Mouse (Mus musculus) heart, postnatal 36 days (tissue): ENCODE data around the gene Dnaja3. TPM values are rescaled to one million over a fixed set of nuclear protein-coding genes. Genes with fewer than 3 reads are reported as not detected.
A peak's percentile ranks its signal among the peaks of the same experiment; 100 is the strongest.

ENCODE experiments used
- DNase-seq, 2 experiments: peaks; one replicate each; pipeline ENCODE4 v3.0.0; 2021 to 2022
- intact Hi-C: fragments of 180-260 bp; cut with DNase I; formaldehyde crosslinking; loops from one replicate; pipeline ENCODE4 v1.15.1; 2025
- total RNA-seq, 2 experiments: library from RNA; stranded (reverse); gene quantifications; 2 replicates each; pipeline ENCODE4 v1.2.3; 2021

Gene Dnaja3
- total RNA-seq, 2 experiments from 2014 or later = 143 to 164 TPM

GRCm38 (mm10) chr16:4702646-4703045, 62.9 kb downstream of the Dnaja3 start:
- no peak for DNase-seq
- intact Hi-C loops = no loop called here

- intact Hi-C loops = loop anchor here (5.0 kb wide), 1 partner anchor 162 kb away; no protein-coding TSS in a partner anchor
- no peak for DNase-seq
Measured at GRCm38 (mm10) chr16:4705541-4705940, 65.8 kb downstream of the Dnaja3 start.

- DNase-seq = no peak
Measured at GRCm38 (mm10) chr16:4711173-4711572, 71.4 kb downstream of the Dnaja3 start.

GRCm38 (mm10) chr16:4713861-4714710, 74.3 kb downstream of the Dnaja3 start:
- peak in 1 of 2 experiments; percentile 45 for DNase-seq
- intact Hi-C loops = loop anchor here (5.0 kb wide), 1 partner anchor 73 kb away; no protein-coding TSS in a partner anchor

More at GRCm38 (mm10) chr16:4711173-4711572, 71.4 kb downstream of the Dnaja3 start:
- intact Hi-C loops = loop anchor here (5.0 kb wide), 1 partner anchor 76 kb away; no protein-coding TSS in a partner anchor

- DNase-seq = no peak
- intact Hi-C loops = no loop called here
Measured at GRCm38 (mm10) chr16:4717866-4718265, 78.1 kb downstream of the Dnaja3 start.

GRCm38 (mm10) chr16:4718753-4719518, 79.1 kb downstream of the Dnaja3 start, which contains the start of gene Nmral1:
Gene Nmral1, minus strand, starts transcription at chr16:4719356.
- intact Hi-C loops = no loop called here
- peak; percentile 61 to 78 for DNase-seq

GRCm38 (mm10) chr16:4722128-4722914, 82.5 kb downstream of the Dnaja3 start:
- DNase-seq = no peak
- intact Hi-C loops = no loop called here

GRCm38 (mm10) chr16:4722915-4723209, 83.1 kb downstream of the Dnaja3 start:
- no peak for DNase-seq
- intact Hi-C loops = no loop called here

GRCm38 (mm10) chr16:4725266-4725665, 85.5 kb downstream of the Dnaja3 start:
- DNase-seq = no peak
- intact Hi-C loops = no loop called here

- intact Hi-C loops = no loop called here
- DNase-seq = peak; percentile 97 to 98
Measured at GRCm38 (mm10) chr16:4725780-4726527, 86.2 kb downstream of the Dnaja3 start, which contains the start of gene Hmox2. Gene Hmox2, plus strand, starts transcription at chr16:4726361.

- no peak for DNase-seq
- intact Hi-C loops = no loop called here
Measured at GRCm38 (mm10) chr16:4726528-4727128, 86.8 kb downstream of the Dnaja3 start.

GRCm38 (mm10) chr16:4727526-4727925, 87.7 kb downstream of the Dnaja3 start:
- intact Hi-C loops = no loop called here
- DNase-seq = no peak

- intact Hi-C loops = no loop called here
Measured at GRCm38 (mm10) chr16:4727963-4728362, 88.2 kb downstream of the Dnaja3 start.

GRCm38 (mm10) chr16:4730776-4731358, 91.1 kb downstream of the Dnaja3 start:
- DNase-seq = no peak
- intact Hi-C loops = no loop called here

More at GRCm38 (mm10) chr16:4727963-4728362, 88.2 kb downstream of the Dnaja3 start:
- DNase-seq = no peak

- no peak for DNase-seq
- intact Hi-C loops = no loop called here
Measured at GRCm38 (mm10) chr16:4736262-4736661, 96.5 kb downstream of the Dnaja3 start.

GRCm38 (mm10) chr16:4739994-4740393, 100.2 kb downstream of the Dnaja3 start:
- DNase-seq = no peak
- intact Hi-C loops = no loop called here

GRCm38 (mm10) chr16:4742186-4742585, 102.4 kb downstream of the Dnaja3 start:
- intact Hi-C loops = no loop called here
- no peak for DNase-seq

- intact Hi-C loops = no loop called here
Measured at GRCm38 (mm10) chr16:4752155-4752554, 112.4 kb downstream of the Dnaja3 start.

GRCm38 (mm10) chr16:4754045-4754444, 114.3 kb downstream of the Dnaja3 start:
- no peak for DNase-seq
- intact Hi-C loops = no loop called here

More at GRCm38 (mm10) chr16:4752155-4752554, 112.4 kb downstream of the Dnaja3 start:
- no peak for DNase-seq
